Mouse (Mus musculus): ENCODE measurements around the gene Cpn1.

The Cpn1 gene

DNA sequence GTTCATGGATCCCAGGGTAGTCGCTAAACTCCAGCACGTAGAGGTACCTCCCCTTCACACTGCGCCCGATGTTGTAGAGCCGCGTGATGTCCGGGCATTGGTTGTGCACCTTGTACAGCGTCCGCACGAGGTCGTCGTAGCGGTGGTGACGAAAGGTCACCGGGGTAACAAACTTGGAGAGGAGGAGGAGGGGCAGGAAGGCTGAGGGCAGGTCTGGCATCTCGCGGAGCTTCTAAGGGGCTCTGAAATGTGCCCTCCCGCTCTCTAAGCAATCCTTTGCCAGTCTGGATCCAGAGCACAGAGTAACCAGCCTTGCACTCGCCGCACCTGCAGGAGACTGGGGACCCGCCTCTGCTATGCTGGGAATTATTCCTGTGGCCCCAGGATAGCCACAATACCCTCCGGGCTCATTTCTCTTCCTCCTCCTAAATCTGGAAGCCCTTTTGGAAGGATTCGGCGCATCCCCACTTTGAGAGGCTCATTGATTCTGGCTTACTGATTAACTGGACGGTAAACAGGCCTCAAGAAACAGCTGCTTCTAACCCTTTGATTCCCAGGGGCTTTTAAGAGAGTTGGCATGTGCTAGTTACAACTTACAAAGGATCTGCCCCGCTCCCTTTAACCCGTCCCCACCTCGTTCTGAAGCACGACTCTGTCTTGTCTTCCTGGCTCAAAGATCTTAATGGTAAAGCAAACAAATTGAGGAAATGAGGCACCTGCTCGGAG, at the start of gene Cpn1:
Gene Cpn1 (minus strand): TSS at position 488 of the 726 bp plus-strand sequence.
- DNase-seq (ENCODE audit: low read depth, low spot score): no peak

DNA sequence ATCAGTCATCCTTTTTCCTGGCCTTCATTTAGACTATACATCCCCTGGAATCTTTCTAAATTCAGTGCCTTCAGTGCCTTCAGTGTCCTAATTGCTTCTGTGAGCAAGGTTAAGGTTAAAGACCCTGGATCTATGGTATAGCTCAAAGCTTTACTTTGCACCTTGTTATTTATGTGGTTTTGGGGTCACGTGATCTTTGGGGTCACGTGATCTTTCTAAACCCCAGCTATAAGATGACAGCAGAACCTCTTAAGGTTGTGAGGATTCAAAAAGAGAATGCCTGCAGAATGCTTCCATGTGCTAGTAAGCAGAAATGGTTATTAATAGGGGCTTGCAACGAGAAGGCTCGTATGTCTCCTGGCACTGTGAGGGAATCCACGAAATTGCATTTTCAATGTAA, 47.0 kb upstream of the Cpn1 start:
- DNase-seq (ENCODE audit: low read depth, low spot score): no peak

DNA sequence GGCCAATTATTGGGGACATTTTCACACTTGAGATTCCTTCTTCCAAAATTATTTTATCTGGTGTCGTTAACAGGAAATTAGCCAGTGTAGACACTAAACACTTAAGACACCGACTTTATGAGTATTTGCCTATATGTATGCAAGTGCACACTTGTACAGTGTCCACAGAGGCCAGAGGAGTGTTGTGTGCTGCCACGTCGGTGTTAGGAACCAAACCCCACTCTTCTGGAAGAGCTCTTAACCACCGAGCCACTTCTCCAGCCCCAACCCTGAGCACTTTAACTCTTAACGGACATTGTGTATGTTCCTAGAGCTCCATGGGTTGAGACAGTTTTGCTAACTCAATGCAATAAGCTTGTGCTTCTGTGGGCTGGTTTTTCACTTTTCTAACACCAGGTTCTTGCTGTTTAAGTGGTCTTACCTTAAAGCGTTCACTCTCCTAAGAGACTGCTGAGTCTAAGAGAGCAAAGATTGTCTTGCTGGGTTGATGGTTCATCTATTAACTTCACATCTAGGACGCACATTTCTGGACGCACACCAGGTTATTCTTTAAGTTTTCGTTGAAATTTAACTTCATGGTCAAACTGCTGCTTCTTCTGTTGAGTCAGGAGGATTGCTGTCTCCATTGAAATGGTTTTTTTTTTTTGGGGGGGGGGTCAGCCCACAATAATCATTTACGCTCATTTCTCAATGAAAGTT, 45.8 kb upstream of the Cpn1 start:
- no peak for DNase-seq (ENCODE audit: low read depth, low spot score)

DNA sequence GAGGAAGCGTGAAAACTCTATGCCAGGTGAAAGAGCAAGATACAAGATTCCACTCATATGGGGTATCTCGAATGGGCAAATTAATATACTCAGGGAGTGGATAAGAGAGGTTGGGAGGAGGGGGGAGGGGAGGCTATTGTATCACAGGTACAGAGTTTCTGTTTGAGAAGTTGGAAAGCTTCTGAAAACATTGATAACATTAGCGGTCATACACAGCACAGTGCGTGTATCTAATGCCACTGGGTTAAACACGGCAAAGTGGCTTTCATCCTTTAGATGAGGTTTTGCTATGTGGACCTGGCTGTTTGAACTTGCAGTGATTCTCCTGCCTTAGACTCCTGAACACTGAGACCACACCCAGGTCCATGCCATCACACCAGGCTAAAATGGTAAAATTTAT, 43.7 kb upstream of the Cpn1 start:
- no peak for DNase-seq (ENCODE audit: low read depth, low spot score)

DNA sequence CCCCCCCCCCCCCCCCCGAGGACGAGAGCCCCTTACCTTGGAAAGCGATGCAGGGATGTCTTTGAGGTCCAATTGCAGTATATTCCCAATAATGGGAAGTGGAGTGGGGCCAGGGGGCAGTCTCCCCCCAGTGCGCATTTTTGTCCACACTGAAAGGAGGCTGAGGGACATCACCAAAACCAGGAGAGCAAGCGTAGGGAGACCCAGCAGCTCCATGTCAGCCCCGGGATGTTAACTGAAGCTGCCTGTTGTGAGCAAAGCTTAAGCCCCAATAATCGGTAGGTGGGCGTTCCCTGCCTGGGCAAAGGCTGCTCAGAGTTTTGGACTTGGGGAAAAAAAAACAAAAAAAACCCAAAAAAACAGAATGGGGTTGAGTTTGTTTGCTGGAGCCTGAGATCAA, 42.6 kb upstream of the Cpn1 start, which contains the start of gene Cyp2c23:
Gene Cyp2c23 (minus strand): TSS at position 237 of the 400 bp plus-strand sequence.
- DNase-seq (ENCODE audit: low read depth, low spot score): no peak

DNA sequence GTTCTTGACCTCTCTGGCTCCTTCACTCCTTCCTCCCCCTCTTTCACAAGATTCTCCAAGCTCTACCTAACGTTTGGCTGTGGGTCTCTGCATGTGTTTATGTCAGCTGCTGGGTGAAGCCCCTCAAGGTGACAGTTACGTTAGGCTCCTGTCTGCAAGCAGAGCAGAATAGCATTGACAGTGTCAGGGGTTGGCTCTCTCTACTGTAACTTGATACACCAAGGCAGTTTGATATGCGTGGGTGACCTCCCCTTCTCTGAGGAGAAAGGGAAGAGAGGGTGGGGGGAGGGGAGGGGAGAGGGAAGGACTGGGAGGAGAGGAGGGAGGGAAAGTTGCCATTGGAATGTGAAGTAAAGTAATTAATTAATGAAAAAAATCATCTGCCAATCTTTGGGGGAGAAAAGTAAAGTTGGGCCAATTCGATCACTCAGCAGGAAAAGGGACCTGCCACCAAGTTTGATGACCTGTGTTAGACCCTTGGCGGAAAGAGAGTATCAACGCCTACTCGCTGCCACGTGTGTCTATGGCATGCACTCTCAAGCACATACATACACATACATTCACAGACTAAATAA, 40.7 kb upstream of the Cpn1 start:
- no peak for DNase-seq (ENCODE audit: low read depth, low spot score)

DNA sequence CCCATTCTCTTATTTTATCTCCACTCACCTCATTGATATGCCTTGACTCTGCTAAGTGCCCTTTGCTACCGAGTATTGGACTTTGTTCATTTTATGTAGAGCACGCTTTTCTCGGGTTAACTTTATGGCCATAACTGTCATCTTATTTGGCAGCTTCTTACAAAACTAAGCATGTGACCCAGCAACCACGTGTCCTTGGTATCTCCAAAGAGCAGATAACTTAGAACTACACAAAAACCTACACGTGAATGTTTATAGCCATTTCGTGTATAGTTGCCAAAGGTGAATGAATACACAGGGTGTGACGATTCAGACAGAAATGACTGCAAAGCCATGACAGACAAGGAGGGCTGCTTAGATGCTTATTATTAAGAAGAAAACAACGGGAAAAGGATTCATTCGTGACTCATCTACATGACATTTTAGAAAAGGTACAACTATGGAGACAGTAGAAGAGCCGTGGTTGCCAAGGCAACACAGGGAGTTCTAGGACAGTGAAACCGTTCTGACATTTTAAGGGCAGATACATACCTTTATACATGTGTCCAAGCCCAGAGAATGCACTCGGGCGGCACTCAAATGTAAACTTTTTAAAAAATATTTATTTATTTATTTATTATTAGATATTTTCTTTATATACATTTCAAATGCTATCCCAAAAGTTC, 38.7 kb upstream of the Cpn1 start:
- DNase-seq (ENCODE audit: low read depth, low spot score): no peak

DNA sequence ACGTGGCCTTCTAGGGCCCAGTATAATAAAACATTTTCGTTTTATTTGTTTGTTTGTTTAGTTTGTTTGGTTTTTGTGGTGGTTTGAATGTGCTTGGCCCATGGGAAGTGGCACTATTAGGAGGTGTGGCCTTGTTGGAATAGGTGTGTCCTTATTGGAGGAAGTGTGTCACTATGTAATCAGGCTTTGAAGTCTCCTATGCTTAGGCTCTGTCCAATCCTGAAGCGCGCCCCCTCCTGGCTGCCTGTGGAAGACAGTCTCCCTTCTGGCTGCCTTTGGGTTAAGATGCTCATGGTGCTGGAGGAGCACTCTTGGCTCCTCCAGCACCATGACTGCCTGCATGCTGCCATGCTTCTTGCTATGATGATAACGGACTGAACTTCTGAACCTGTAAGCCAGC, 36.7 kb upstream of the Cpn1 start:
- DNase-seq (ENCODE audit: low read depth, low spot score): no peak

DNA sequence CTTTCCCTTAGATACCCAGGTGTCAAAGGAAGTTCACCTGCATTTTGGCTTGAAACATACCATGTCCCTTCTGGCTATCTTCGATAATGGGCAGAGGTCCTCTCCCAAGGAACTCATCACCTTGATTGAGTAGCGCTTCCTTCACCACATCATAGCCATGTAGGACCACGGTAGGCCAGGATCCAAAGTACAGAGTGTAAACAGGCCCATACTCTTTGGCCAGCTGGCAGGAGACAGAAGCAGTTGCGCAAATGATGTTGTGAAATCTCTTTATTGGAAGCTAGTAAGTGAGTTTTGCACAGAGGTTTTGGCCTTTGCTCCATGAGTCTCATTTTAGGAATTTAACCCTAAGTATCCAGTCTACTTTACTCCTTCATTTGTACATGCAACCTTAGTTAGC, 35.1 kb upstream of the Cpn1 start:
- no peak for DNase-seq (ENCODE audit: low read depth, low spot score)

DNA sequence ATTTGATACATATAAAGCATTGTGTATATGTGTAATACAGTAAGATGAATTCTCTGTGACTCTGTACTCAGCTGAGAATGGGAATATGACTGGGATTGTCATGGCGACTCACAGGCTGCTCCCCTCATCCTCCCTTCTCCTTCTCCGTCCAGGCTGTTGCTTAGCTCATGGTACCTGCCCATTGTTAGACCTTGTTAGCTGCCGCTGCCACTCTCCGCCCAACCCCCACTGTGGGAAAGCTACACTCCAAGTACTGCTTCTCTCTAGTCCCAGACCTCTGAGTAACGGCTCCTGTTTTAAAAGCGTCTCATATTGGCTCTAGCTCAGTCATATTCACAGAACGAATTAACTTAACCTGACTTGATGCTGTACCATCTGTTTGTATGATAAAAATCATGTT, 33.4 kb upstream of the Cpn1 start:
- DNase-seq (ENCODE audit: low read depth, low spot score): no peak

DNA sequence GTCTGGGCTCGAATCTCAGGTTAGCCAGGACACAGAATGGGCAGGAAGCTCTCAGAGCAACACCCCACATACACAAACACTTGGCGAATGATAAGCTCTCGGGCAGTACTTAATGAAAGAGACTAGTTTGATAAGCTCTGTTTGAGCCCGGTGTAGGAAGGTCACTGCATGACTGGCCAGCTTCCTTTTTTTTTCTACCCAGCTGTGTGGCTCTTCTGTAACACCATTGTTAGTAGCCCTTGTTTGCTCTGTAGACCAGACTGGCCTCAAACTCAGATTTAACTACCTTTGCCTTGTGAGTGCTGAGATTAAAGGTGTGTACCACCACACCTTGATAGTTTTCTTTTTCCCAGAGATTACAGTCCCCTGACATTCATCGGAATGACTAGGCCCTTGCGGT, 27.5 kb upstream of the Cpn1 start:
- DNase-seq (ENCODE audit: low read depth, low spot score): no peak

DNA sequence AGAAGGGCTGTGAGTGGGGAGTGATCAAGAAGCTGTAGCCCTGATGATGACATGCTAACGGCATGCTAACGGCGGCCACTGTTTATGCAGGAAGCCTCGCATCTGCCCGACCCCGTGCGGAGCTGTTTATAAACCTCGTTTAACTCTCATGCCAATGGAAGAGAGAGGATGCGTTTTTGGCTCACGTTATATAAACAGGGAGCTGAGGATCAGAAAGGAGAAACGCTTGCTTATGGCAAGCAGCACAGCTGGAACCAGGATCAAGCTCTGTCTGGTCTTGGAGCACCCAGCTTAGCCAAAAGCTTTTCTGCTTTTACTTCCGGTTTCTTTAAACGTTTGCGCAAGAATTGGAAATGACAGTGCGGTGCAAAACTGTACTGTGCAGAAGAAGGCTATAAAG, 22.4 kb upstream of the Cpn1 start:
- no peak for DNase-seq (ENCODE audit: low read depth, low spot score)

DNA sequence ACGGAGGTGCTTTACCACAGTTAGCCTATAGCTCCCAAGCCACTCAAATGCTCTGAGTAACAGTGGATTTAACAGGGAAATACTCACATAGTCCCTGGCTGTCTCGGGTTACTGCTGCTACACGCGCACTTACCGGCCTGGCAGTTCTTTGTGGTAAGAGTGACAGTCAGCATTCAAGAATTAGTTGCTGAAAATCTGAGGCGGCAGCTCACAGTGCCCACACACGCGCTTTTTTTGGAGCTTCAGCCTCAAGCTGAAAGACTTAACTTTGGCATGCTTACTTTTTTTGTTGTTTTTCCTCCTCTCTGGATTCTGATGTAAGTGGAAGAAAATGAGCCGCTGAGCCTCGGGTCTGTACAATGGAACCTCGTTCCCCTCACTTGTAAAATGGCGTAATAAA, 20.8 kb upstream of the Cpn1 start:
- DNase-seq (ENCODE audit: low read depth, low spot score): no peak

DNA sequence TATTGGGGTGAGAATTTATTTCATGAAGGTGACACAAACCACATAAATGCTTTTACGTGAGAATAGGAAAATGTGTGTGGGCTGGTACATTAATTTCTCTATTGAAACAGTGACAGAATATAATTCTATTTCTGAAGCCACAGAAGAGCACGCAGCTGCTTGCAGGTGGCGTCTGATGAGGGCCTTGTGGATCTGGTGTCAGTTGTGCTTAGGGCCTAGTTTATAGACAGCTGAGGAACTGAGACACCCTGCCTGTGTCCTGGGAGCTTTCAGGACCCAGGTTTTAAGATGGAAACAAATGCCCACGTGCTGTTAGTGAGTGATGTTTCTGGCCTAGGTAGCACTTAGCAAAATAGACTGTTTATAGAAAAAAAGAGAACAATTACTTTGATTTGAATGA, 18.7 kb upstream of the Cpn1 start:
- DNase-seq (ENCODE audit: low read depth, low spot score): no peak

DNA sequence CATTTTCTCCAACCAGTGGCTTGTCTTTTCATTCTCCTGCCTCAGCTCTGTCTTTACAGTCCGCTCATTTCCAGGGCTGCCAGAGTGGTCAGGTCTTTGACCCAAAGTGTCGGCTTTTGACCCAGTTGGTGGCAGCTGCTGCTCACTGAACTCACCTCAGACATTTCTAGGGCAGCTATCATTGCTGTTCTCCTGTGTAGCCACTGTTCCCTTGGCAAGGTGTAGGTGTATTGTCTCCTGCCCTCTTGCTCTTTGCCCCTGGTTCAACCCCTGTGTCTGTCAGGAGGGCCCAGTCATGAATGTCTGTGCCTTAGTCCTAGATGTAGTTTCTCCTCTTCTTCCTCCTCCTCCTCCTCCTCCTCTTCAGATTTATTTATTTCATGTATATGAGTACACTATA, 17.9 kb upstream of the Cpn1 start:
- DNase-seq (ENCODE audit: low read depth, low spot score): no peak

DNA sequence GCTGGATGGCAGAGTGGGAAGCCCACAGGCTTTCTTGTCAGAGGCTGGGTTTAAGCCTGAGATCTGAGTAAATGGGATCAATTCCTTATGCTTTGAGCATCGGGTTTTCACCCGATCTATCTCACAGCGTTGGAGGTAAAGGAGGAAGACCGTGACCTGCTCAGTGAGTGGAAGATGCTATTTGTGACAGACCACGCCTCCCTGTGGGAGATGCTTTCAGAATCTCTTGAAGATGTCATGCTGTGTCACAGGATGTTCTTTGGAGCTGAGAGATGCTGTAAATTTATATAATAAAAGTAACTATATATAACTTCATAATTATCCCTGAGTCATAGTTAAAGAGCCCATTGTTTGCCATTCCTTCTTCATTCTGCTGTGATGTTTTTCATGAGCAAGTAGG, 14.4 kb upstream of the Cpn1 start:
- DNase-seq (ENCODE audit: low read depth, low spot score): no peak

DNA sequence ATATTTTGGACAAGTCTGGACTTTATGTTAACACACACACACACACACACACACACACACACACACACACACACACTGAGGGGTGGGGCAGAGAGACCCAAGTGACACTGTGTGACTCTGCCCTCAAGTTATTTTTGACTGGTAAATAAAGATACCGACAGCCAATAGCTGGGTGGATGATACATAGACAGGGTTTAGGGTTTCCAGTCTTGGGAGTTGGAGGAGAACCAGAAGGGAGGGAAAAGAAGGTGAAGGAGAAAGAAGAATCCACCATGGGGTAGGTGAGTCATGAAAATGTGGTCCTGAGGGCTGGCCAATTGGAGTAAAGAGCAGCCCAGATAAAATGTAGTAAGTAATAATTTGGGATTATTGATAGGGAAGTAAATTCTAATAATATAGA, 13.7 kb upstream of the Cpn1 start:
- DNase-seq (ENCODE audit: low read depth, low spot score): no peak

DNA sequence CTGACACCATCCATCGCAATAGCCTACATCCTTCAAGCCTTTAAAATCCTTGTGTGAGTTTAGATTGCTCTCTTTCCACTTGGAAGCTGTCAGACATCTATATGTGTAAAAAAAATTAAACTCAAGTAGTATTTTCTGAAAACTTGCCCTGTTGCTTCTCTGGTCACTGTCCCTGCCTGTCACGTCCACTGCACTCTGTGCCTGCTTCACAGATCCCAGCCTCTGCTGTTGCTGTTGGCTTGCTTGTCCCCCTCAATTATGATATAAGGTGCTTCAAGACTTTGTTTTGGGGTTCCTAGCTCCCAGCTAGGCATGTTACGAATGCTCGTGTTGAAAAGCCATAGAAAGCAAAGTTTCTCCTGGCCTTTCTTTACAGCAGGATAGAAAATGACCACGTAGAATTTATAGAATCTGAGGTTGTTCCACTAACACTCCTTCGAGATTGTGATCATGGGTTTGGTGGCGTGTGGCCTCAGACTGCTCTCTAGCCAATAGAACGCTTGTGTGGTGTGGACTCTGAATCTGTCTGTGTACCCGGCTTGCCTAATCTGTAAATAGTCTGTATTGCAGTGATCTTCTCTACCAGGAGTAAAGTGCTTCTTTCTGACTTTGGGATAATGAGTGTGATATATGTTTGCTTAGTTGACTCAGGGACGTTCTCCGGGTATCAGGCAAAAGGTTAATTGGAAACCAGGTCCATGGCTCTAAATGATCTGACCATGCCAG, 12.6 kb upstream of the Cpn1 start:
- DNase-seq (ENCODE audit: low read depth, low spot score): no peak

DNA sequence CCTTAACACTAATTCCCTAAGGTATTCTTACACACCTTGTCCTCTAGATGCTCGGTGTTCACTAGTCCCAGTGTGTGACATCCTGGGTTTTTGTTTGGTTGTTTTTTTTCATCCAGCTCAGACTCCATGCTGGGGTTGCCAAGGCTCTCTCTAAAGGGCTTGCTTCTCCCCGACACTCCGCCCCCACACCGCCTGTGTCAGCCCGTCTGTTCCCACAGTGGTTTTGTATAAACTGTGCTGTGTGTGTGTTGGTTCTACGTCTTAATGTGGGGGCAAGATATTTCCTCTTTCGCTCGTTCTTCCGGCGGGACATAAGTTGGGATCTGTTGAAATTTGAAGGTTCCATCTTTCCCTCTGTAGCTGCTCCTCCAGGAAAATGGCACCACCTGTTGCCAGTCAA, 11.7 kb upstream of the Cpn1 start:
- DNase-seq (ENCODE audit: low read depth, low spot score): no peak

DNA sequence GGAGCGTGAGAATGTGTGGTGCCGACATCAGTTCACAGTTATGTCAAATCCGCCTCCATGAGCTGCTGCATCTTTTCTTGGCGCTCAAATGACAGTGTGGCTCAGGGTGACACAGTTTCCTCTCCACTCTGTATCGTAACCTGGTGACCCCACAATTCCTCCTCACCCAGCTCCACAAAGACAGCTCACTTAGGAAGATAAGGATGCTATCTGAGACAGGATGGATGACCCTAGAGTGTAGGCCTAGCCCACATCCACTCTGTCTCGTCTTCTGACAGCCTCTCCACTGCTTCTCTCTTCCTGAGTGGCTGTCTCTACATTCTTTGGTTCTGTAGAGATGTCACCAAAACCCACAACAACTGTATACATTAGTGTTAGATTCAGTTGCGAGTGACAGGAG, 9.1 kb upstream of the Cpn1 start:
- no peak for DNase-seq (ENCODE audit: low read depth, low spot score)

DNA sequence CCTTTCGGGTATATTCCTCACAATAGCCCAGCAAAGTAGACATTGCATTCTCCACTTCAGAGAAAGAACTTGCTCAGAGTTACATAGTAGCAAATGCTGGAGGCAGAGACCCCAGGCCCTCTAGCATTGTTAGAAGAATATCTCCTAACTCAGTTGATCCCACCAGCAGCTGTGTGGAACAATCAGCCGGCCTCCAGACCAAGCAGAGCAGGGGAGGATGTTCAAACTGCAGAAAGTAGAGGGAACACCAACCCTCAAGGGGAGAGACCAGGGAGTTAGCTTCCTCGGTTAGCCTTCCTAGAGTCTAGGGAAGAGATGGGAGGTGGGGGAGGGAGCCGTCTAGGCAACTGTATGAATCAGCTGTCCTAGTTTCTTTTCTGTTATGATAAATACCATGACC, 6.1 kb upstream of the Cpn1 start:
- DNase-seq (ENCODE audit: low read depth, low spot score): no peak

DNA sequence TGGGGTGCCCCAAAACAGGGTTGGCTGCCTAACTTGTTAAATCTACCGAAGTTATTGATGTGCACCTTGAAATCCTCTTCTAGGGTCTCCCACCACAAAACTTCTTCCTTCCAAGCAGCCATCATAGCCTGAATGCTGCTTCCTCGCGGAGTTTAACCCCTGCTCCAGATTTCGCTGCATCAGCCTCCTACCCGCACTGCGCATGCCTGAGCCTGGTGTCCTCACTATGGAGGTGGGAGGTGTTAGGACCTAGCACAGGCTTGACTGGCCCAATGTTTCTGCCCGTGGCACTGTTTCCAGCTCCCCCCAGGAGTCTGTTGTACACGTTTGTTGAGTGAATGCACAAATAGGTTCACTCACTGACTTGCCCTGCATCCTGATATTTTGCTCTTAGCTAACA, 4.0 kb upstream of the Cpn1 start:
- no peak for DNase-seq (ENCODE audit: low read depth, low spot score)
